In the genomic region with DNA sequence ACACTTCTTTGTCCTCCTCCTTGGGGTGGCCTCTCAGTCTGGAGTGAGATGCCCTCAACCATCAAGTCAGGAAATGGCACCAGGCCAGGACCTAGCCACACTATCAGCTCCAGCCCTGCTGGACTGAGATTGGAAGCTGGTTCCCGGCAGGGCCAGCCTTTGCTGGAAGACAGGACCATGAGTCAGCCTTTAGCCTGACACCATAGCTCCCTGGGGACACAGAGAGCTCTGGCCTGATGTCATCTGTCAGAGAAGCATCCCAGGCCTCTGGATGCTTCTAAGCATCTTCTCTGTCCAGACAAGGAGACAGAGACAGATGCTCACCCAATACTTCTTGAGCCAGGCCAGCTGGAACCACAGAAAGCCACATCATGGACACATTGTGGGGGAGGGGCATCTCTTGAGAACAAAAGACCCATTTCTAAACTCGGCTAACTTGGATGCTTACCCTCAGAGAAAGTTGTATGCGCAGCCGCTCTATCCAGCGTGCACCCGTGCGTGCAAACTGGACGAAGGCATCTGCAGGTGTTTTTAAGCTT, we compare ENCODE assay signal across 8 mouse cellular contexts. TPM values are rescaled to one million over a fixed set of nuclear protein-coding genes. Genes with fewer than 3 reads are reported as not detected.
DNase-seq lines count a peak whose midpoint lies in the region; ATAC-seq lines count a peak whose summit lies in the region.

No protein-coding gene starts in this region.

- H3K27me3 ChIP-seq in kidney, embryonic 15.5 days: peaks cover 72% of the 10 kb centered on the region
- H3K27me3 ChIP-seq in midbrain, embryonic 10.5 days (ENCODE audit: low read depth, poor library complexity, severe bottlenecking): peaks cover 64% of the 10 kb centered on the region

- DNase-seq in kidney, postnatal 4 days: peak; percentile 24 to 33
- DNase-seq in ES-CJ7 (ENCODE audit: low read depth, low spot score): peak; percentile 36
- peak; percentile 69 to 80 for DNase-seq in cerebellum, postnatal 14 days
- DNase-seq in heart, adult 8-10 months (ENCODE audit: low spot score): peak; percentile 66
- peak; percentile 45 for DNase-seq in midbrain, embryonic 10.5 days (ENCODE audit: low spot score)
- DNase-seq in urinary bladder, postnatal 36 days (ENCODE audit: low spot score in 2 of 2): no peak
- DNase-seq in lung, postnatal 14 days: no peak

- H3K27ac ChIP-seq in kidney, embryonic 15.5 days: no peak overlapping the region
- H3K27ac ChIP-seq in midbrain, embryonic 10.5 days (replicated peaks): peak overlapping the region; percentile 91

- H3K4me3 ChIP-seq in kidney, embryonic 15.5 days (replicated peaks): no peak overlapping the region
- H3K4me3 ChIP-seq in midbrain, embryonic 10.5 days: peak overlapping the region; percentile 73

- H3K36me3 ChIP-seq in kidney, embryonic 15.5 days: no peaks in the 10 kb centered on the region
- no peaks in the 10 kb centered on the region for H3K36me3 ChIP-seq in midbrain, embryonic 10.5 days

- no peaks in the 10 kb centered on the region for H3K9me3 ChIP-seq in kidney, embryonic 15.5 days (replicated peaks)
- no peaks in the 10 kb centered on the region for H3K9me3 ChIP-seq in midbrain, embryonic 10.5 days (replicated peaks)

- H3K4me2 ChIP-seq in kidney, embryonic 15.5 days: no peak overlapping the region

- ATAC-seq in kidney, embryonic 15.5 days (replicated peaks; ENCODE audit: low FRiP score): no peak; the same call in 1 of the 2 replicates

- H3K9ac ChIP-seq in kidney, embryonic 15.5 days: no peak overlapping the region

- peaks cover 29% of the 10 kb centered on the region for H3K4me1 ChIP-seq in kidney, embryonic 15.5 days
- peaks cover 74% of the 10 kb centered on the region for H3K4me1 ChIP-seq in midbrain, embryonic 10.5 days

- 62% methylated on average over 8 of the region's 8 CpGs for WGBS in kidney, embryonic 15.5 days
- WGBS in midbrain, embryonic 10.5 days: 53% methylated on average over 8 of the region's 8 CpGs

RNA-seq across cellular contexts. Expression of gene Tubb3, which starts 1.1 kb away (rescaled TPM):
- 8.0 and 22.0 TPM in 2 replicates for polyA plus RNA-seq in kidney, embryonic 15.5 days (2015; fragmentation: Nextera tagmentation; extraction: Ambion mirVana)
- under 1 TPM; 0.22 to 0.75 (median 0.35) TPM for total RNA-seq in heart, adult 8-10 months (2022)
- 428 and 665 TPM in 2 replicates for polyA plus RNA-seq in midbrain, embryonic 10.5 days (2016; fragmentation: Nextera tagmentation; extraction: Ambion mirVana)

RNA-seq across cellular contexts. Expression of gene Mc1r, which starts 3.2 kb away (rescaled TPM):
- not detected in 2 replicates for polyA plus RNA-seq in kidney, embryonic 15.5 days (2015; fragmentation: Nextera tagmentation; extraction: Ambion mirVana)
- not detected for total RNA-seq in heart, adult 8-10 months (2022)
- polyA plus RNA-seq in midbrain, embryonic 10.5 days (2016; fragmentation: Nextera tagmentation; extraction: Ambion mirVana): 0.06 and 0.10 TPM in 2 replicates

RNA-seq across cellular contexts. Expression of gene Def8, which starts 13.2 kb away (rescaled TPM):
- 34.4 and 39.8 TPM in 2 replicates for polyA plus RNA-seq in kidney, embryonic 15.5 days (2015; fragmentation: Nextera tagmentation; extraction: Ambion mirVana)
- total RNA-seq in heart, adult 8-10 months (2022): 10 to 100 TPM; 64.0 to 74.9 (median 68.1) TPM
- 42.1 and 45.9 TPM in 2 replicates for polyA plus RNA-seq in midbrain, embryonic 10.5 days (2016; fragmentation: Nextera tagmentation; extraction: Ambion mirVana)

RNA-seq across cellular contexts. Expression of gene Tcf25, which starts 36.6 kb away (rescaled TPM):
- polyA plus RNA-seq in kidney, embryonic 15.5 days (2015; fragmentation: Nextera tagmentation; extraction: Ambion mirVana): 157 and 175 TPM in 2 replicates
- total RNA-seq in heart, adult 8-10 months (2022): 100 to 1,000 TPM; 135 to 187 (median 158) TPM
- polyA plus RNA-seq in midbrain, embryonic 10.5 days (2016; fragmentation: Nextera tagmentation; extraction: Ambion mirVana): 150 and 167 TPM in 2 replicates

Comparison
In these comparisons a context has a peak if more than half of its experiments do, and no peak if none do; other contexts are left out.
1. DNase-seq: peak in kidney, postnatal 4 days (2 of 2), ES-CJ7 (single experiment), cerebellum, postnatal 14 days (2 of 2), heart, adult 8-10 months (single experiment) and midbrain, embryonic 10.5 days (single experiment); none in urinary bladder, postnatal 36 days (0 of 2) and lung, postnatal 14 days (single experiment).
2. RNA of gene Tubb3, which starts 1.1 kb away (polyA plus RNA-seq): 428 to 665 TPM in midbrain, embryonic 10.5 days; 8.0 to 22.0 TPM in kidney, embryonic 15.5 days; every median in the first group is over 10 times any median in the second.